Mouse (Mus musculus) adrenal gland, postnatal 10 days (tissue): ENCODE results near the gene Umodl1. TPM values are rescaled to one million over a fixed set of nuclear protein-coding genes. Genes with fewer than 3 reads are reported as not detected.

Experiments used
- DNase-seq: peaks from one replicate; pipeline ENCODE4 v3.0.0; 2021; ENCODE audit warnings: mixed read lengths
- total RNA-seq, 2 experiments: library from RNA; stranded (reverse); gene quantifications; 2 replicates each; pipeline ENCODE4 v1.2.3; 2021

The Umodl1 gene
- total RNA-seq, 2 experiments from 2014 or later = 0.06 to 0.09 TPM

DNA sequence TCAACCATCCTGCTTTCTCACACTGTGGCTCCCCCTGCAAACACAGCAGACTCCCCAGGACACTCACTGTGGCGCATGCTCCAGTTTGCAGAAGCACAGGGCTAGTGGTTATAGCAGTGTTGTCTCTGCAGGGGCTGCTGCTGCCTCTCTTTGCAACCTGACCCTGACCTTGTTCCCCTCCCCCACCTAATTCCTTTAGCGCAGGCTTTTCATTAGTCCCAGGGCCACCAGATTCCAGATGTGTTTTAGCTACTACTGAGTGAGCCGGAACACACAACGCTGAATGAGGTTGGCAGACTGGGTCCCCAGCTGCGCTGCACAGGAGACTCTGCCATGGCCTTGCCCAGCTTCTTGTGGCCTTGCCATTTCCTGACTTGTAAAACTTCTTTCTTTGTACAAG is 46.5 kb downstream of the Umodl1 start:
- DNase-seq = no peak

DNA sequence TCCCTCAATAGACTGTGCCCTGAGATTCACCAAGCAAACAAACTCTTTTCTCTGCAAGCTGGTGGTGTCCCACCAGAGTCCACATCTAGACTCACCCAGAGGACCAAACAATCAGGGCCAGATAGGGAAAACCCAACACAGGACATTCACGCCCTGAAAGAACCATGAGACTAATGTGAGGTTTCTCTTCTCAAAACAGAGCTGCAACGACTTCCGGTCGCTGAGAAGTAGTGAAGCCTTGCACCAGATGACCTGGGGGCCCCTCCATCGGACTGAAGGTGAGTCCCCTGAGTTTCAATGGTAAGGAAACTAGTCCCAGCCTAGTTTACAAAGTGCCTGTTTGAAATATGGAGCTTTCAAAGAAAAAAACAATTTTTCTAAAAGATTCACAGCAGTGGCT is 48.2 kb downstream of the Umodl1 start:
- no peak for DNase-seq

DNA sequence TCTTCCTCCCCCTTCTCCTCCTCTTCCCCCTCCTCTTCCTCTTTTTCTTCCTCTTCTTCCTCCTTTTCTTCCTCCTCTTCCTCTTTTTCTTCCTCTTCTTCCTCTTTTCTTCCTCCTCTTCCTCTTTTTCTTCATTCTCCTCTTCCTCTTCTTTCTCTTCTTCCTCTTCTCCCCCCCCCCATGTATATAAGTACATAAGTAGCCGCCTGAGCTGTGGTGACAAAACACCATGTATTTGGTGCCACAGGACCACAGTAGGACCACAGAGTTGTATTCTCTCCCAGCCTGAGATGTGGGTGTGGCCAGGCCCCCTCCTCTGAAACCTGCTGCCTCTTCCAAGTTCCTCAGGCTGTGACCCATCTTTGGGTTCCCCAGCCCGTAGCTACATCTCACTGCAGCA is 50.8 kb downstream of the Umodl1 start:
- no peak for DNase-seq

DNA sequence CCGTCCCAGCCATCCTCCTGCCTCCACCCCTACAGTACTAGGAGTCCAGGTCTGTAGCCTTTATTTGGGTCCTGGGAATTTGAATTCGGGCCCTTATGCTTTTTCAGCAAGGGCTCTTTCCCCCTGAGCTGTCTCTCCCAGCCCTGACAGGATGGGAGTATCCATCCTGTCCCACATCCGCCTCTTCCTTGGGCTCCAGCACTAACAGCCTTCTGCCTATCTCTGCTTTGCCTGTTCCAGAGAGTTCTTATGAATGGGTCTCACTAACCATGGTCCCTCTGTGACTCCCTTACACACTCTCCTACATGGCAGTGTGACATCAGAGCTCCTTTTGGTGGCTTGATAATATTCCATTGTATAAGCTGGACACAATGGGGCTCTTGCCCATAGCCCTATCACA is 52.9 kb downstream of the Umodl1 start:
- DNase-seq = no peak

DNA sequence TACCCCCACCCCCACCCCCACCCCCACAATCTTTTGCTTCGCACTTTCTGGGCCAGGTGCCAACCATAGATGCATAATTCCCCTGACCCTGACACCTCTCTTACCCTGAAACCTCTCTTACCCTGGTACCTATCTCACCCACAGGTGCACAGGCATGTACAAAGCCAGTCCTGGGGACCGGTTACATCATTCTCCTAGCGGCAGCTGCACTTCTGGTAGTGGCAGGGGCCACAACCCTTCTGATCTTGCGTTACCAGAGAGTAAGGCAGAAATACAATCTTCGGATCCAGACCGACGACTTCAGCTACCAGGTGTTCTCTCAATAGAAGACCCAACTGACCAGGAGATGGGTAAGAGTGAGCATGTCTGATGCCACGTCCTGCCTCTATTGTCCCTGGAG is 54.0 kb downstream of the Umodl1 start:
- no peak for DNase-seq

DNA sequence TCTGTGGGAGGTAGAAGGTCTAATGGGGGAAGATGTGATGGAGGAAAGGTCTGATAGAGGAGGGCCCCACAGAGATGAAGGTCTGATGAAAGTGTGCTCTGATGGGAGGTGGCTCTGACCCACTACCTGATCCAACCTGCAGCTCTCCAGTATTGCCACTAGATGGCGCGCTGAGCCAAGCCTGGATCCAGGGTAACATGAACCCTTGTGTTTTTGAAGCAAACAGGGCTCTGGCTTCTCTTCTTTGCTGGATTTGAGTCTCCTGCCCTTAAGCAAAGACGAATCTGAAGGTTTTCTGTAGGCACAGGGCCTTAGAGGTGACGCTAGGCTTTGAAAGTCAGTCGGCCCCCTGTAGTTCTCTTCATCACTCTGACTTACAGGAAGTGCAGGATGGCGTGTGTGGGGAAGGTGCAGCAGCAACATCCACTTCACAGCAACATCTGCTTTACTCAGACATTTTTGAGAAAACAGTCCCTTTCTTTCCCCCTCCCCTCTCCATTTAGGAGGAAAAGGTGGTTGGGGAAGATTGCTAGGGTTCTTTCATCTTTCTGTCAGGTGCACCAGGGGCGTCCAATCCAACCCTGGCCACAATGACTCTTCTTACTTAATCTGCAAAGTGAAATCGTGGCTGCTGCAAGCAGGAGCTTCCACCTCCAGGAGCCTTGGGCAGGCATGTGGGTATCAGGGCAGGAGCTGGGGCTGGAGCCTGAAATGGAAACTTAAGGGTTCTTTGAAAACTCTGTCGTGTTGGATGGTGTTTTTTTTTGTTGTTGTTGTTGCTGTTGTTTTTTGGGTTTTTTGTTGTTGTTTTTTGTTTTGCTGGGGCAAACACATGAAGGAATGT is 57.3 kb downstream of the Umodl1 start:
- DNase-seq = peak; percentile 69

DNA sequence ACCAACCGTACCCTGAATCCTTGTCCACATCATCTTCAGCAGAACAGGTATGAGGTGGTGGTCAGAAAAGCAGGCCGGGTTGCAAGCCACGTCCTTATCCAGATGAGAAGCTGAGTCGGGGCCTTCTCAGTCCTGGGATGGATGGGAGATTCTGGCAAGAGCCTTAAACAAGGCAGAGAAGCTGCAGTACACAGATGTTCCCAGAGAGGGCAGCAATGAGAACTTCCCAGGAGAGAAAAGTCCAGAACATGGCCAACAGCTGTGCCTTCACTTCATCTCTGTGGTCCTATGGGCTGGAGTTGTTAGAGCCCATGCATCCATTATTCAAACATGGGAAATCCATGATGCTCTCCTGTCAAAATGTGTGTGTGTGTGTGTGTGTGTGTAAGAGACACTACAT is 63.8 kb downstream of the Umodl1 start:
- DNase-seq = peak; percentile 71

DNA sequence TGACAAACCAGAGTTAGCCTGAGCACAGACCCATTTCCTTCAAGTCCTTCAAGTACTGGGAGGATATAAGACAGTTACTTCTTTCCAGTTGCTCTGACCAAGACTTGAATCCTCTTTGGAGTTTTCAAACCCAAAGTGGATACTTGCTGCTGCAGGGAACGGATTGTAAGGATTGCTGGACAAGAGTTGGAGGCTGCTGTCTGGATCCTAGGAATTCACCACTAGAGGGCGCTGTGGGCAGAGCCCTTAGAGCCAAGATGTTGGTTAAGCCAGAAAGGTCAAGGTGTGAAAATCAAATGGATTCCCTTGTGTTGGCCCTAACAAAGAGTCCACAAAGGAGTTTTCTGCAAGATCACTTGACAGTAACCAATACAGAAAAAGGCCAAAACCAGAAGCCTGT is 65.1 kb downstream of the Umodl1 start:
- DNase-seq = peak; percentile 82

DNA sequence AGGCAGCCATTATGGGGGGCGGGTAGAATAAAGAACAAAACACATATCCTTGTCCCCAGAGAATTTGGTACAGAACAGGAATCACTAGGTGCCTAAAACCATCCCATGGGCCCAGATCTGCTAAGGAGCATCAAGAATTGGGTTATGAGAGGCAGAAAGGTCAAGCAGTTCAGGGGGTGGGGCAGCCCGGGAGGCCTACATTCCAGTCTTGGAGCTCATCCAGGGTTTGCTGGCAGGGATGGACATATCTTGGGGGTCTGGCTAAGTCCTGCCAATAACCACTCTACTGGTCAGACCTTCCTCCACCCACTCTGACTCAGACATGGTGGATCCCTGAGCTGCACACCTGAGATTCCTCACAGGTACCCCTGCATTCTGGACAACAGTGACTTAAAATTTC is 65.6 kb downstream of the Umodl1 start:
- peak; percentile 18 for DNase-seq

DNA sequence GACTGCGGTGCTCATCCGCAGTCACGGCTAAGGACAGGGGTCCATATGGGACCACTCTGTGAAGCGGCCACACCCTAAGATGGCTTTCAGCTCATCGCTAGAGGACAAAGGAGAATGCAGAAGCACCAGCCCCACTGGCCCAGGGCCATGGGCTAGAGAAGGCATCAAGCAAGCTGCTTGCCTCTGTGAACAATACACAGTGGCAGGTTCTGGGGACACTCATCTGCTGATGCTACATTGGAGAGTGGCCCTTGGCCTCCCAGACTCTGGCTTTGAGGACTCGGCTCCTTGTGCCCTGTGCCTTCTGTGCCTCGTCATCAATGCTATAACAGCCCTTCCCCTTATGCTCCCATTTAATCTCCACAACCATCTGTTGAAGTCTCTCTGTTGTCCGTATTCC is 66.8 kb downstream of the Umodl1 start:
- DNase-seq = no peak

DNA sequence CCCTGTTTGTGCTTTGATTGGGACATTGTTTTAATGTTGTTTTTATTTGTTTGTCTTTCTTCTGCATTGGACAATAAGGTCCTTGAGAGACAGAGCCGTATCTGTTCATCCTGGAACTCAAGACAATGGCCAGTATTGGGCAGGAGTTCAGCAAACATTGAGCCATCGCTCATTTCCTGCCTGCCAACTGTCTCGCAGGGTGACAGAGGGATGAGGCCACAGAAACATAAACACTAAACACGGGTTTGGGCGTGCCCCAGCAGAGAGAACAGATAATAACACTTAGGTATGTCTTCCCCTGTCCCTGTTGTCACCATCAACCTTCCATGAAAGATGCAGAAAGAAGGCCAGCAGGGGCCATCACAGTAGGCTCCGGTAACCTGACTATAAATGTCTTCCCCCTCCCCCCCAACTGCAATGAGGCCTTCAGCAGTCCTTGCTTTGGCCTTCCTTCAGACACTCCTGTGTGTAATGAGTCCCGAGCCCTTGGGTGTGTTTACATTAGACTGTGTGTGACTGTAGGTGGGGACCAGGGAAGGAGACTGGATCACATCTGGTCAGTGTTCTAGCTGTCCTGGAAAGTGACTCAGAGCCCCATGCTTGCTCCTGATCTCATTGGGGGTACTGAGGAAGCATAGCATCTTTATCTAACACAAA is 69.8 kb downstream of the Umodl1 start:
- DNase-seq = peak; percentile 30

DNA sequence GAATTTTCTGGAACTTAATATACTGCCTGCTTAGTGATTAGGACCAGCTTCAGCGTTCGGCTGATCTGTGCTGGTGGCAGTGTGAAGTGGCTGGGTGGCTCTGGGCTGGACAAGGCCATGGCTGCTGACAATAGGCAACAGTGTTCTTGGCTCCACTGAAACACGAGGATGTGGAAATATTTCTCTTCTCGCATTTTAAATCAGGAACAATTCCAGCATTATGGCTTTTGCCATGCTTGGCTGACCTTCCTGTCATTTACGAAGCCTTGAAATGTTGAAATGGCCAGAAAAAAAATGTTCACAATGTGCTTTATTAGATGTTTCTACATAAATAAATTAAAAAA is 70.3 kb downstream of the Umodl1 start:
- DNase-seq = peak; percentile 44

DNA sequence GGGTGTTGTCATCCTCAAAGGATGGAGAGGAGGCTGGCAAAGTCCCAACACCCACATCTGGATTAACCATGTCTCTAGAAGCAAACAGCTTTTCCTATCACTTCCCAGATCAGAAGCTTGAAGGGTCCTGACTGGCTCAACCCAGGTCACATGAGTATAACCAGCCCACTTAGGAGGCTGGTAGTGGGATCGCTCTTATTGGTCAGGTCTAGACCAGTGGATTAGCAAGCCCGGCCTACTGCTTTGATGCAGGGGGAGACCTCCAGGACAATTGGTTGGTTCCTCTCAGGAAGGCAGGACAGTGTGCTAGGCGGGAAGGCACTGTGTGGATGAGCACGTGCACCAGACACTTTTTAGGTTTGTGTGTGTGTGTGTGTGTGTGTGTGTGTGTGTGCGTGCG is 72.5 kb downstream of the Umodl1 start:
- no peak for DNase-seq

DNA sequence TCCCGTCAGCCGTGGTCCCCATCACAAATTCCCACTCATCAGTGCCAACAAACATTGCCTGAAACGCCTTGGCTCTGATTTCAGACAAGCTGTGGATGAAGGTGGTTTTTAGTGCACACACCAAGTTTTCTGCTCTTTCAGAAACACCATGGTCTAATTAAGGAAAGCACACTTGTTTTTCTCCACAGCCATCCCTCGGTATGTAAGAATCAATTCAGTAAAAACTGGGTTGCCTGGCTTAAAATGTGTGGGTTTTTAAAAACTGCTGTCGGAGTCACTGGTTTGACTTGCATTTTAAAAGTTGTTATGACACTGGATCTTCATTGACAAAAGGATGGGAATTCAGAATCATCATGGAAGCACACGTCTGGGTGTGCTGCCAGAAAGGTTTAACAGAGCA is 73.3 kb downstream of the Umodl1 start:
- no peak for DNase-seq

DNA sequence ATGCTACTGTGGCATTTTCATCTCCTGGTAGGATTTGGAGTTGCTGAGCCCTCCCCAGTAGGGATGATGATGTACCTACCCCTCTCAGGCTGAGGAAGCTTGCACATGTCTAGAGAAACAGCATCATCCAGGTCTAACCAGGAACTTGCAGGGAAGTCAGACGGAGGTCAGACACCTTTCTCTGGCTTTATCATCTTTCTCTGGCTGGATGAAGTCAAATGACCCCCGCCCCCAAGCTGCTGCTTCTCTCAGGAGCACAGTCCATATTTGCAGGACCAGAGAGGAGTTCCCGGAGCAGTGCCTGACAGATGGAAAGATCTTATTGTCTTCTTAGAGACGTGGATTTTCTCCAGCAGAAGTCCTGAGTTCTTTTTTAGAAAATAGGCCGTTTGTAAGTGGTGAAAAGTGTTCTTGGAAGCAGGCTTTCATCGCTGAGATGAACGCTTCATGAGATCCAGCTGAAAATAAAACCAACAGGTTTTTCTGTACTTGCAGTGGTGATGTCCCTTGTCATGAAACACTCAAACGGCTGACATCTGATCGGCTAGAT is 74.5 kb downstream of the Umodl1 start:
- DNase-seq = no peak

DNA sequence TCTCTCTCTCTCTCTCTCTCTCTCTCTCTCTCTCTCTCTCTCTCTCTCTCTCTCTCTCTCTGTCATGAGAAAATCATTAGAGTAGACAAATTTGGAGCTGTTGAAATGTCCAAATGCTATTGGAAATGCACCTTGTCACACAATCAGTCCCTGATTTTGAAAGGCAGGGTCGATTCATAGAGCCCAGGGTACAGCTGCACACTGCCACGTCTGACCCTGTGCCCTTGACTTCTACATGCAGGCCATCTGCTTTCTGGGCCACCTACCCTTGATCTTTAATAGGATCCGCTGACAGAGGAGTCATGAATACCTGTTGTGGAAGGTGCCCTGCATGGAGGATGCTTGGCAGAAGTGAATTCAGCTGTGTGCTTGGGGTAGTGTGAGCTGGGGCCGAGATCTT is 75.0 kb downstream of the Umodl1 start:
- DNase-seq = no peak

DNA sequence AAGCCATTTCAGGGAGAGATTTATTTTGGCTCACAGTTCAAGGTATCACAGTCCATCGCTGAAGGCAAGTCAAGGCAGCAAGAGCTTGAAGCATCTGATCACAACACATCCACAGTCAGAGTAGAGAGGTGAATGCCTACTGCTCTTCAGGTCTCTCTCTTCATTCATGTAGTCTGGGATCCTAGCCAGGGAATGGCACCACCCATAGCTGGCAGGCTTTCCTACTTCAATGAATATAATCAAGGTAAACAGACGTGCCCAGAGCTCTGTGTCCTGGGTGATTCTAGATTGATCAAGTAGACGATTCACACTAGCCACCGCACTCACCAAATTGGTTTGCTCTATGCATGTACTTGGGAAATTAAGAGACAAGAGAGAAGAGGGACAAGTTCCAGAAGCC is 77.9 kb downstream of the Umodl1 start:
- DNase-seq = peak; percentile 39

DNA sequence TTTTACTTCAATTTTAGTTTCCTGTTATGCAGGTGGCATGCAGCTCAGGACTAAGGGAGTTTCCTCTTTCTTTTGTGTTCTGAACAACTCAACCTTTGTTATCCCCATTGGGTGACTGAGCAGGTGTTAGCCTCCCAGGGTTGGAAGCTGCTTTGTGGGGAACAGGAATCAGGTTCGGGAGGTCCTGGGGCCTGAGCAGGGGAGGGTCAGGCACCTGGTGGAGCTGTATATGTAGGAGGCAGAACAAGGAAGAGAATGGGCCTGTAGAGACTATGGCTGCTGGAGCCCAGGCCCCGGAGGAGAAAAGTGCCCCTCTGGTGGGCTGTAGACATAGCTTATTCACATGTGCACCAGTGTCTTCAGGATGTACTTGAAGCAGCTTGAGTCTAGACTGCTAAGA is 78.8 kb downstream of the Umodl1 start:
- DNase-seq = no peak

DNA sequence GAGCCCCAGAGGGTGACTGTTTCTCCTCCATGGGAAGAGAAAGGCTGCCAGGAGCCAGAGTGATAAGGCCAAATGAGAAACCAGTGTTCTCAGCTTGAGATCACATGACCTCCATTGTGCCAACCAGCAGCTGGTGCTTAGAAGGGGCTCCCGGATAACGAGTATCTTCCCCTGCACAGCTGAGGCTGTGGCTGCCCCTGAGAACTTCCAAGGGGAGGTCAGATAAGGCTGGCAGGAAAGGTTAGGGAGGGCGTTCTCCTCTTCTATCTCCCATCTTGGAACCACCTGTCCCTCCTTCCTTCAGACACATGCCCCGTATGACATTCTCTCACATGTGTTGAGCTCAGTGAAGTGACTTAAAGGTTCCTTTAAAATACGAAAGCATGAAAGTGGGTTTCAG is 79.7 kb downstream of the Umodl1 start:
- no peak for DNase-seq

DNA sequence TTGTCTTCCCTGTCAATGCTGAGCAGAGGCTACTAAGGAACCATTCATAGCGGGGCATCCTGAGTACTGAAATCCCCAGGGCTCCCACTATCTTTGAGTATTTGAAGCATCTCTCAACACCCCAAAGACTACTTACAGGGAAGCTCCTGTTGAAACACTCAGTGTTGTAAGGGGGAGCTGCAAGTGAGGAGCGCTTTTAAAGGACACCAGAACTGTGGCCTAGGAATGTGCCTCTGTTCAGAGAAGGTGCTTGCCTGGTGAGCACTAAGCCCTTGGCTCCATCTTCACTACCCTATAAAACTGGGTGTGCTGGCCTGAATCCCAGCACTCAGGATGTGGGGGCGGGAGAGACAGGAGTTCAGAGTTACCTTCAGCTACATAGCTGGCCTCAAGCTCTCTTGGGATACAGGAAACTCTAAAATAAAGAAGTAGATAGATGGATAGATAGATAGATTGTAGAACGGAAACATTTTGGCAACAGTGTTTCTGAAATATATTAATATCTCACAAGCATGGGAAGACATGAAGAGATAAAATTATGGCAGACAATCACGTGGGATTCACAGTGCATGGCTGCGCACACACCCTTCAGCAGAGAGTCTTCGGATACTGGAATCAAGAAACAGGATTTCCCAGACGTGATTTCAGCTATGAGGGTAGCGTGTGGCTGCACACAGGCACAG is 80.4 kb downstream of the Umodl1 start:
- DNase-seq = no peak

DNA sequence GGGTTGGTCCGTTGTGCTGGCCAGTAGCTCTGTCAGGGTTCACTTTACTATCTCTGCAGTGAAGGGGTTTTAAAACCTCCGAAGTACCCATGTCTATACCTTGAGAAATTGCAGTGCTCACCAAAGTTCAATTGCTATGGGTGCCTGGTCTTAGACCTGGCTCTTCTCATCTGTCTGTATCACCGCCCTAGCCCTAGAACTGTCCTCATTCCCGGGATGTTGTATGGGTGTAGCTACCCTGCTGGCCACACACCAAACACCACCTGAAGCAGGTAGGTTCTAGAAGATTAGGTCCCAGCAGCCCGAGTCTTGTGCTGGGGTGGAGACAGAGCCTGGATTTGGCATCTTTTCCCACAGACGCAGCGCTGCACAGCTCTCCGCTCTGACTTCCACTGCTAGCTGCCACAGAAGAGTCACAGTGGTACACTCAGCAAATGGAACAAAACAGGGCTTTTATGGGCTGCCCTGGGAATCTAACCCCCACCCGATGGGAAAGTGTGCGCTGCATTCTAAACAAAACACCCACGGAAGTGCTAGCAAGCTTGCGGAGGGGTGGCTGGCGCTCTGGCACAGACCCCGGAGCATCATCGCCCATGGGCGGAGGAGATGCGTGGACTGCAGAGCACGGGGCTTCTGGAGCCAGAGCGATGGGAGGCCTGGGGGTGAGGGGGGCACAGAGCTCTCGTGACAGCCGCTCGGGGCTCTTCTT is 81.9 kb downstream of the Umodl1 start:
- no peak for DNase-seq

DNA sequence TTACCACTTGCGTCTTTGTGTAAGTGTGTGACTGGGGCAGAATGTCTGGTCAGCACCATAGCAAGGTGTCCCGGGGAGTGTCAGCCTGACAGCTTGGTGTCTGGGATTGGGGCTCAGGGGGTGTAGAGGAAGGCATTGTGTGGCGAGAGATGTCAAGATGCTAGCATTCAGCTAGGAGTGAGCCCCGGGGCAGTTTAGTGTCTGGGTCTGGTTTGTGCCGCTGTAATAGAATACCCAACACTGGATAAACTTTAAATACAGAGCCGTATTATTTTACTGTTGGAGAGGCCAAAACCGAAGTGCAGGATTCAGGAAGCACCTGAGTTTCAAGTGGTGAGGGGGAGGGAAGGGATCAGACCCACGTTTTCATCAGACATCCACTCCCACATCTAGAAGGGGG is 82.9 kb downstream of the Umodl1 start:
- no peak for DNase-seq

DNA sequence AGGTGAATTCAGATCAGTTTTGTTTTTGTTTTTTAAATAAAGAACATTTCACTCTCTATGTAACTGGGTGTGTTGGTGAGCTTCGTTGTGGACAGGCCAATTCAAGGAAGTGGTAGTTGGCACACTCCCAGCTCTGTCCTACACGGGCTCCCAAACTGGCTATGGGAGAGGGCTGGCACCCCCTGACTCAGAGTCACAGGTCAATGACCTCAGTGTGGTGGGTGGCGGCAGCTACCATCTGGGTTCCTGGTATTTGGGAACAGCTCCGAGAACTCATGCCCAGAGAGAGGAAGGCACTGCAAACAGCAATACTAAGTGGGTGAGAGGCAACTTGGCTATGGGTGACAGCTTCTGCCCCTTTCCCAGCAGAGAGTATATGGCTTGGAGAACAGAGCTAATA is 83.9 kb downstream of the Umodl1 start:
- DNase-seq = peak; percentile 58
